Mouse (Mus musculus) bone marrow macrophage, adult 2 months (primary cell): ENCODE results near the gene Atp1a3.

Source experiments
- CTCF ChIP-seq: IDR thresholded peaks from 2 replicates; pipeline ENCODE4 v1.5.1; 2012; ENCODE audit warnings: low read depth, mild to moderate bottlenecking, low read length, moderate library complexity
- POLR2A ChIP-seq: IDR thresholded peaks from 2 replicates; pipeline ENCODE4 v1.6.1; 2012; ENCODE audit warnings: mild to moderate bottlenecking, low read depth, low read length, borderline replicate concordance

GRCm38 (mm10) chr7:25034796-25035195, 29.0 kb upstream of the Atp1a3 start:
- TF ChIP-seq CTCF (no peak), POLR2A (no peak)
